Mouse (Mus musculus) lung, embryonic 14.5 days (tissue): ENCODE data around the gene Optc. TPM values are rescaled to one million over a fixed set of nuclear protein-coding genes. Genes with fewer than 3 reads are reported as not detected.

Experiments used
- ATAC-seq: fragments of 200-750 bp; cut with Nextera tagmentation; 2 replicates; pipeline ENCODE4 v1.8.0; 2017; ENCODE audit warnings: mild to moderate bottlenecking, moderate TSS enrichment, moderate library complexity; ENCODE audit not compliant: insufficient read depth
- DNase-seq: peaks from one replicate; pipeline ENCODE4 v3.0.0-alpha.2; 2015
- H3K27ac ChIP-seq: fragments of 300-500 bp; sonication (generic); 2 replicates; pipeline ENCODE4 v1.5.1; 2014; ENCODE audit warnings: low read depth, mild to moderate bottlenecking, moderate library complexity
- H3K27me3 ChIP-seq: fragments of 300-500 bp; sonication (generic); 2 replicates; pipeline ENCODE4 v1.6.1; 2014; ENCODE audit warnings: low read length, control low read depth; ENCODE audit not compliant: insufficient read depth
- H3K36me3 ChIP-seq: fragments of 300-500 bp; sonication (generic); 2 replicates; pipeline ENCODE4 v1.6.1; 2014; ENCODE audit warnings: control low read depth; ENCODE audit not compliant: insufficient read depth
- H3K4me1 ChIP-seq: fragments of 300-500 bp; sonication (generic); 2 replicates; pipeline ENCODE4 v1.6.1; 2014; ENCODE audit warnings: antibody characterized with exemption, control low read depth; ENCODE audit not compliant: insufficient read depth
- H3K4me2 ChIP-seq: fragments of 300-500 bp; sonication (generic); 2 replicates; pipeline ENCODE4 v1.6.1; 2014; ENCODE audit warnings: mild to moderate bottlenecking
- H3K4me3 ChIP-seq: fragments of 300-500 bp; sonication (generic); 2 replicates; pipeline ENCODE4 v1.5.1; 2014; ENCODE audit warnings: low read depth, low read length
- H3K9ac ChIP-seq: fragments of 300-500 bp; sonication (generic); 2 replicates; pipeline ENCODE4 v1.6.1; 2014
- H3K9me3 ChIP-seq: fragments of 300-500 bp; sonication (generic); 2 replicates; pipeline ENCODE4 v1.6.1; 2016; ENCODE audit warnings: low read depth, low read length, control low read depth
- CTCF ChIP-seq: IDR thresholded peaks from 2 replicates; pipeline ENCODE4 v1.5.1; 2016; ENCODE audit warnings: antibody characterized with exemption, low read depth
- WGBS: fragments of 180-500 bp; shearing (Covaris S2); extraction: QIAGEN DNeasy Blood & Tissue Kit; methylation state at CpG from one replicate; pipeline ENCODE4 v1.1.7; 2014; 5-methylcytosine and 5-hydroxymethylcytosine counted together
- polyA plus RNA-seq: library from polyadenylated mRNA; unstranded; fragments of >200 nt; fragmentation: Nextera tagmentation; extraction: Ambion mirVana; gene quantifications from 2 replicates; pipeline ENCODE4 v1.2.1, GENCODE M21; 2014

The Optc gene
- 0.62 and 1.0 TPM in 2 replicates for polyA plus RNA-seq

- ATAC-seq (peak; percentile 79), DNase-seq (peak; percentile 84)
- TF ChIP-seq CTCF = no peak
- no peaks in the 10 kb centered on the region for H3K9me3 ChIP-seq
- H3K27ac ChIP-seq = peak within 1 kb of the TSS; percentile 91
- H3K9ac ChIP-seq = peak within 1 kb of the TSS; percentile 58
- H3K4me1 ChIP-seq = peaks cover 22% of the 10 kb centered on the region
- H3K4me2 ChIP-seq = peak within 1 kb of the TSS; percentile 95
- H3K4me3 ChIP-seq = peak within 1 kb of the TSS; percentile 42
- no peaks in the 10 kb centered on the region for H3K27me3 ChIP-seq
- WGBS = 2% methylated on average over 30 of the region's 30 CpGs
- H3K36me3 ChIP-seq = no peaks in the 10 kb centered on the region
Observed at GRCm38 (mm10) chr1:133907949-133908658, at the start of gene Optc. Optc (minus strand) TSS chr1:133907999.

GRCm38 (mm10) chr1:133954009-133954408 is 46.2 kb upstream of the Optc start:
- no peak overlapping the region for H3K27ac ChIP-seq
- no peak for DNase-seq
- no peak for ATAC-seq
- H3K4me3 ChIP-seq = no peak overlapping the region
- no peak overlapping the region for H3K9ac ChIP-seq
- 23% methylated on average over 2 of the region's 2 CpGs for WGBS
- no peaks in the 10 kb centered on the region for H3K36me3 ChIP-seq
- no peaks in the 10 kb centered on the region for H3K9me3 ChIP-seq
- TF ChIP-seq CTCF = no peak
- H3K4me2 ChIP-seq = no peak overlapping the region
- peaks cover 10% of the 10 kb centered on the region for H3K4me1 ChIP-seq
- H3K27me3 ChIP-seq = no peaks in the 10 kb centered on the region

GRCm38 (mm10) chr1:133953261-133953742 is 45.5 kb upstream of the Optc start:
- Histone ChIP-seq H3K9ac (no peak overlapping the region), H3K9me3 (no peaks in the 10 kb centered on the region), H3K27me3 (no peaks in the 10 kb centered on the region), H3K4me3 (no peak overlapping the region), H3K4me1 (peaks cover 10% of the 10 kb centered on the region), H3K27ac (no peak overlapping the region), H3K4me2 (no peak overlapping the region), H3K36me3 (no peaks in the 10 kb centered on the region)
- peak; percentile 29 for DNase-seq
- no peak for TF ChIP-seq CTCF
- 32% methylated on average over 9 of the region's 9 CpGs for WGBS
- no peak for ATAC-seq

GRCm38 (mm10) chr1:133951598-133951997 is 43.8 kb upstream of the Optc start:
- WGBS = 37% methylated on average over 6 of the region's 6 CpGs

GRCm38 (mm10) chr1:133950061-133950782 is 42.4 kb upstream of the Optc start:
- ATAC-seq (no peak), DNase-seq (no peak)
- Histone ChIP-seq H3K36me3 (no peaks in the 10 kb centered on the region), H3K4me2 (no peak overlapping the region), H3K9me3 (no peaks in the 10 kb centered on the region), H3K4me3 (no peak overlapping the region), H3K4me1 (peaks cover 10% of the 10 kb centered on the region), H3K27ac (no peak overlapping the region), H3K9ac (no peak overlapping the region), H3K27me3 (no peaks in the 10 kb centered on the region)
- no peak for TF ChIP-seq CTCF
- WGBS = 42% methylated on average over 7 of the region's 7 CpGs

More at GRCm38 (mm10) chr1:133951598-133951997, 43.8 kb upstream of the Optc start:
- H3K9me3 ChIP-seq = no peaks in the 10 kb centered on the region
- no peak overlapping the region for H3K9ac ChIP-seq
- H3K27me3 ChIP-seq = no peaks in the 10 kb centered on the region
- no peak for TF ChIP-seq CTCF
- no peak overlapping the region for H3K4me2 ChIP-seq
- DNase-seq = peak; percentile 43
- H3K36me3 ChIP-seq = no peaks in the 10 kb centered on the region
- no peak overlapping the region for H3K27ac ChIP-seq
- ATAC-seq = peak; percentile 42; the same call in 1 of the 2 replicates
- H3K4me3 ChIP-seq = no peak overlapping the region
- peaks cover 10% of the 10 kb centered on the region for H3K4me1 ChIP-seq

GRCm38 (mm10) chr1:133945106-133945505 is 37.3 kb upstream of the Optc start:
- no peaks in the 10 kb centered on the region for H3K36me3 ChIP-seq
- 84% methylated on average over 3 of the region's 3 CpGs for WGBS
- peaks cover 11% of the 10 kb centered on the region for H3K4me1 ChIP-seq
- no peak for ATAC-seq
- H3K9ac ChIP-seq = no peak overlapping the region
- no peak overlapping the region for H3K27ac ChIP-seq
- H3K4me2 ChIP-seq = no peak overlapping the region
- no peaks in the 10 kb centered on the region for H3K9me3 ChIP-seq
- no peaks in the 10 kb centered on the region for H3K27me3 ChIP-seq
- no peak for TF ChIP-seq CTCF
- no peak for DNase-seq
- H3K4me3 ChIP-seq = no peak overlapping the region

- H3K4me3 ChIP-seq = no peak overlapping the region
- ATAC-seq (peak; percentile 46; the same call in 1 of the 2 replicates), DNase-seq (no peak)
- no peaks in the 10 kb centered on the region for H3K36me3 ChIP-seq
- H3K4me2 ChIP-seq = no peak overlapping the region
- no peaks in the 10 kb centered on the region for H3K27me3 ChIP-seq
- TF ChIP-seq CTCF = no peak
- H3K4me1 ChIP-seq = peaks cover 11% of the 10 kb centered on the region
- H3K27ac ChIP-seq = peak overlapping the region; percentile 70; the same call in 1 of the 2 replicates
- no peaks in the 10 kb centered on the region for H3K9me3 ChIP-seq
- H3K9ac ChIP-seq = no peak overlapping the region
- WGBS = 56% methylated on average over 3 of the region's 3 CpGs
Observed at GRCm38 (mm10) chr1:133941904-133942303, 34.1 kb upstream of the Optc start.
